Mouse (Mus musculus) cerebral cortex, adult 2 months (tissue): ENCODE measurements around the gene Ptpn20.

Experiments
- WGBS: fragments of 180-500 bp; shearing (Covaris S2); methylation state at CpG from one replicate; pipeline ENCODE4 v1.1.7; 2018; 5-methylcytosine and 5-hydroxymethylcytosine counted together

Gene Ptpn20

GRCm38 (mm10) chr14:33673350-33674087, 84.5 kb downstream of the Ptpn20 start:
- 54% methylated on average over 5 of the region's 5 CpGs for WGBS

GRCm38 (mm10) chr14:33677996-33678395, 89.0 kb downstream of the Ptpn20 start:
- WGBS, result 93% methylated on average over 6 of the region's 6 CpGs

GRCm38 (mm10) chr14:33678740-33679139, 89.7 kb downstream of the Ptpn20 start:
- 83% methylated on average over 3 of the region's 3 CpGs for WGBS

GRCm38 (mm10) chr14:33680621-33681020, 91.6 kb downstream of the Ptpn20 start:
- 83% methylated on average over 6 of the region's 6 CpGs for WGBS

GRCm38 (mm10) chr14:33682768-33683167, 93.8 kb downstream of the Ptpn20 start:
- WGBS, result 93% methylated on average over 2 of the region's 2 CpGs

- 66% methylated on average over 13 of the region's 13 CpGs for WGBS
Observed at GRCm38 (mm10) chr14:33683701-33684100, 94.7 kb downstream of the Ptpn20 start.

- WGBS, result 73% methylated on average over 6 of the region's 6 CpGs
Observed at GRCm38 (mm10) chr14:33687444-33688028, 98.5 kb downstream of the Ptpn20 start.
